Mouse (Mus musculus): ENCODE results near the gene Awat2. TPM values are rescaled to one million over a fixed set of nuclear protein-coding genes. Genes with fewer than 3 reads are reported as not detected.
"Not testable (repeated sequence)": the region's sequence is repeated elsewhere in the genome, so short reads cannot be mapped to it uniquely, and the experiment has no call there.

Gene Awat2
- 1 to 10 TPM; 1.0 to 1.5 TPM for polyA plus RNA-seq (2017; shearing (Covaris generic))

GRCm38 (mm10) chrX:100442617-100443016 is at the start of gene Awat2:
Awat2 (minus strand) TSS chrX:100442717.
- ATAC-seq, result not testable (repeated sequence)

DNA sequence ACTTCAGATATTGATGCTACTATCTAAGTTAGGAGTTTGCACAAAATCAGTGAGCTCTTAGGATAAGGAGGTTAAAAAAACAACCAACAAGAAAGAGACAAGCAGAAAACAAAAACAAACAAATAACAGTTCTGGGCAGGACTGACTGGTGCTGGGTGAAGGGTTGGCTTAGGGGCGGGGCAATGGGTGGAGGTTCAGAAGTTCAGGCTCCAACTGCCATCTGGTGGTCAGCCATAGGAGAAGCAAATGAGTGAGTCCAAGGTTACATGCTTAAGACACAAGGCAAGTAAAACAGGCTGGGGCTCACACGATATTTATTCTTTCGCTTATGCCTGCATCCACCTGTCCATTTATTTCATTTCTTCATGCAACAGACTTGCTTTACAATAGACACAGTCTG is 37.8 kb upstream of the Awat2 start:
- peak; percentile 96 for ATAC-seq

DNA sequence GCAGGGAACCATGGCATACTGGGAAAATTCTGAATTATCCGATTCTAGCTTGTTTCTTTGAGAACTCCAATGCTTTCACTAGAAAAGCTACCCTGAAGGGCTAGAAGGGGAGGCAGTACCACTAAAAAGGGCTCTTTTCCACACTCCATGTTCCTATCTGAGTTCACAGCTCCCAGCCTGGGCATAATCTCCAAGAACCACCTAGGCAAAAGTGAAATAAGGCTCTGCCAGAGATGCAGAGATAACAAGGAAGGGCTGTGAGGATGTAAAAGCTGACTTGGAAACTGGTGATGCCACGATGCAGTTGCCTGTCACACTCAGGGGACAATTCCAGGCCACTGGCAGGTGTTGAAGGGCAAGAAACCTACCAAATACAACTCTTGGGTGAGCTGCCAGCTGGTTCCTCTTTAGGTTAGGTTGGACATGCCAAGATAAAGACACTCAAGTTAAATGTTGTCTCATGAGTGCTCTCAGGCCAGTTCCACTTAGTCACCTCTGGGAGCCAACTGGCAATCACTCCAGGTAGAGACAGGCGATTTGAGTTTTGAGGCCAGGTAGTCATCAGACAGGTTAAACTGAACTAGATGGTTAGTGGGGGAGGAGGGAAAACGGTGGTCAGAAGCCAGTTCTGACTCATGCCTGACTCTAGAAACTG is 33.2 kb upstream of the Awat2 start:
- no peak for ATAC-seq

- ATAC-seq, result no peak
Observed at GRCm38 (mm10) chrX:100471491-100471890, 29.0 kb upstream of the Awat2 start.

DNA sequence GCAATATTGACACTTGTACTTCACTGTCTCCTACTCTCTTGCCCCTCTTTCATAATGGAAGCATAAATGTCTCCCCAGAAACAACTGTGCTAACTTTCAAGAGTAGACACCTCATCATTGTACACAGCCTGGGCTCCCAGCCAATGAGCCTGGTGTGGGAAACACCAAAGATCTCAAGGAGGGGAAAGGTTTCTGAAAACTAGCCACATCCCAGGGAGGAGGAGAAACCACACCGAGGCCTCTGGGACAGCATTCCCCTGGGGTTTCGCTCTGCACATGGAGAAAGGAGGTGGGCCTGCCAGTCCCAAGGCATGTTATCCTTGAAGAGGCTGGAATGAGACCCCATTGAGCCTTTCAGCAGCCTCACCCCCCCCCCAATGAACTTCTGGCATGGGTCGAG is 27.6 kb upstream of the Awat2 start:
- ATAC-seq, result no peak

DNA sequence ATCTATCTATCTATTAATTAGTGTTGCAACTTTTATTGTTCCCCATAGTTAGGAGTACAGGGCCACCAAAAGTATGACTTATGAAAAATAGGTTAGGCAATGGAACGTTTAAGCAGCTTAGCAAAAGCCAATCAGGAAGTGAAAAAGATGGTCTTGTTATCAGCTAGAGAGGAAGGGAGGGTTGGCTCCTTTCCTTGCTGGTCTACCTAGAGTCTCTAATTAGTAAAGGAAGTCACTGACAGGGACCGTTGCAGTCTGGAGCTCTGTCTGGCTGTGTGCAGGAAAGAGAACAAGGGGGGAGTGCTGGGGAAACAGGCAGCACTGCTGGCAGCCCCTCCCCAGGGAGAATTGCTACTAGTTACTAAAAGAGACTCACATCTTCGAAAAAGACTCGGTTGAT is 25.5 kb upstream of the Awat2 start:
- ATAC-seq, result no peak

DNA sequence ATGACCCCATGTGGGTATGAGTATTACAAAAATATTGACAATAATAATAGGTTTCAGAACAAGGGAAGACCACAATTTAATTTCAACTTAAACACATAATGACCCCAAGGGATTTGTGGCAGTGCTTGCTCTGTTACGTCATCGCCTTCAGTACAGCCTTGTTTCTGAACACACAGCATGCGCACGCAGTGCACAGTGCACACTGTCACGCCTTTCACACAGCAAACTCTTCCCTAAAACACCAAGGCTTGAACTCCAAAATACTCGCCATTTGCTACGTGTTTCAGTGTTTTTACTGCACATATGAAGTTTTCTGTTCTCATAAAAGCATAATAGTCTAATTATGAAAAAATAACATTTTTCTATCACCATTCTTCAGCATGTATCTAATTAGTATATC is 1.0 kb upstream of the Awat2 start:
- no peak for ATAC-seq

- ATAC-seq, result no peak
Observed at GRCm38 (mm10) chrX:100432311-100432710, 10.2 kb downstream of the Awat2 start.

DNA sequence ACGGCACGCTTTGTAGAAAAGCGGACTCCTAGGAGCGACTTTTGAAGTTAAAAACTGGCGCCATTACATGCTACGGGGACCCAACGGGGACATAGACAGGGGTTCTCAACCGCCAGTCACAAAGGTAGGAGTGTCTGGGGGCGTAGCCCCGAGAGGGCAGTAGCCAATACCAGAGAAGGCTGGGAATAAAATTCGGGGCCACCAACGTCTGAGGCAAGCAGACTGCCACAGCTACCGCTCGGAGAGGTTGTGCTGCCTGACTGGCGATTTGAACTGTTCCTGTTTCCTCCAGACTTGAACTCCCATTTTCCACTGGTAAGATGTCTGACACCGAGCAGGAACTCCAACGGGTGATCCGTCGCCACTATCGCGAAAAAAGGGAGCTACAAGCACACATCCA is 13.8 kb downstream of the Awat2 start, which contains the start of gene Otud6a:
Gene Otud6a (plus strand): TSS at position 321 of the 400 bp plus-strand sequence.
- ATAC-seq, result no peak

DNA sequence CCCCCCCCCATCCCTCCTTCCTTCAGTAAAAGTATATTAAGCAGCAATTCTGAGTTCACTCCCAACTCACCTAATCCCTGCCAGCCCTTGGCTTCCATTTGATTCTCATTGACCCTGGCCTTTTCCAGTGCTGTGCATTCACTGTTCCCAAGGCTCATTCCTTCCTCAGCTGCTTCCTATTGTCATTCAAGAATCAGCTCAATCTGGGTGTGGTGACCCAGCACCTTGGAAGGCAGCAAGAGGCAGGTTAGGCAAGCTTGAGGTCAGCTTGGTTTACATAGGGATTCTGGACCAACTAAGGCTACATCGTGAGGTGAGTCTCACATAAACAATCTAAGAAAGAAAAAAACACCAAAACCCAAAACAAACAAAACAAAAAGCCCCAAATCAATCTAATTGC is 33.3 kb downstream of the Awat2 start:
- no peak for ATAC-seq

GRCm38 (mm10) chrX:100401657-100402056 is 40.9 kb downstream of the Awat2 start:
- ATAC-seq, result no peak

GRCm38 (mm10) chrX:100400900-100401299 is 41.6 kb downstream of the Awat2 start:
- no peak for ATAC-seq

- ATAC-seq, result no peak
Observed at GRCm38 (mm10) chrX:100395026-100395425, 47.5 kb downstream of the Awat2 start.

GRCm38 (mm10) chrX:100394223-100394861 is 48.2 kb downstream of the Awat2 start:
- no peak for ATAC-seq

GRCm38 (mm10) chrX:100392304-100392703 is 50.2 kb downstream of the Awat2 start:
- no peak for ATAC-seq

DNA sequence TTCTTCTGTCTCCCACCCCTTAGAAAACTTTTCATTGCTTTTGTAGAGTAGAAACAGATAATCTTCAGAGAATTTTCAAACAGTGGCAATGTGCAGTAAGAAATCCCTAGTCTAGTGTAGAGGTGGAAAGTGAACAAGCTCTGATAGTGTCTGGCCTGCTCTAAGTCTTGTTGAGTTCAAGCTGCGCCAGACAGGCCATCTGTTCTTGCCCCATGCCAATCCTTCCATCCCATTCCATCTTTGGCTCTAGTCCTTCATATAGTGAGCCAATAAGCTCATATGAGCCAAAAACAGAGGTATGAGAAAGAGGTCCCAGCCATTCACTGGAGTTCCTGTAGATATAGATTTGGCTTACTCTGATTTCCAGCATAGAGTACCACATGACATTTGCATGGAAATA is 52.6 kb downstream of the Awat2 start:
- ATAC-seq, result no peak

- ATAC-seq, result no peak
Observed at GRCm38 (mm10) chrX:100356974-100357373, 85.5 kb downstream of the Awat2 start.

Other genes with a start within 250 kb of the Awat2 start
- under 1 TPM in 1 of 2 experiments, not detected in 1; 0.80 TPM for gene Otud6a, start 13.7 kb downstream of the Awat2 start, polyA plus RNA-seq (2017; shearing (Covaris generic))
- gene Igbp1, start 51.6 kb upstream of the Awat2 start, polyA plus RNA-seq (2017; shearing (Covaris generic)), result 10 to 100 TPM; 71.5 to 83.7 TPM
- not detected for gene Dgat2l6, start 82.1 kb upstream of the Awat2 start, polyA plus RNA-seq (2017; shearing (Covaris generic))
- not detected for gene Awat1, start 129.5 kb upstream of the Awat2 start, polyA plus RNA-seq (2017; shearing (Covaris generic))
- under 1 TPM in 1 of 2 experiments, not detected in 1; 0.12 TPM for gene P2ry4, start 152.2 kb upstream of the Awat2 start, polyA plus RNA-seq (2017; shearing (Covaris generic))
- not detected for gene Arr3, start 162.8 kb upstream of the Awat2 start, polyA plus RNA-seq (2017; shearing (Covaris generic))
- 1 to 10 TPM; 1.6 to 4.6 TPM for gene Kif4, start 183.0 kb upstream of the Awat2 start, polyA plus RNA-seq (2017; shearing (Covaris generic))
- gene Pdzd11, start 183.9 kb upstream of the Awat2 start, polyA plus RNA-seq (2017; shearing (Covaris generic)), result 10 to 100 TPM; 45.0 to 55.4 TPM